Mouse (Mus musculus): Measurements from ENCODE around the gene Ooep.

DNA sequence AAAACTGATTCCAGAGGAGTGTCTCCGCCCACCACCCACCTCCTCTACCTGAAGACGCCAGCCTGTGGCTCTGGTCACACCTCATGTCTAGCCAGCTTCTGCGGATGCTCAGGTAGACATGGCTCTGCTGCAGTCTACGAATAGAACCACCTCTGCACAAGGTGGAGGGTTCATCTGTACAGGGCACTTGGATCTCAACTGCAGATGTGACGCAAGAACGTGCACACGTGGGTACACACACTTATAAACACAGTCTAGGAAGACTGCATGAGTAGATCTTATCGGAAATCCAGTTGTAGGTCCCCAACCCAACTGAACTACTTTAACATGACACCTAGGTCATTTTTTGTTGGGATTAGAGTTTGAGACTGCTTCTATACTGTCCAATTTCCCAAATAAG lies 22.9 kb downstream of the Ooep start, which contains the start of gene Gsta2:
- TF ChIP-seq CTCF (IDR thresholded peaks at IDR 0.05; ENCODE audit: low read depth, low read length) (no peak), POLR2A (IDR thresholded peaks at IDR 0.05; ENCODE audit: borderline replicate concordance, low read depth, low read length) (no peak)
